Mouse (Mus musculus) liver, postnatal 0 days (tissue): ENCODE data around the gene Armh4. TPM values are rescaled to one million over a fixed set of nuclear protein-coding genes. Genes with fewer than 3 reads are reported as not detected.
"Not testable (repeated sequence)": the region's sequence is repeated elsewhere in the genome, so short reads cannot be mapped to it uniquely, and the experiment has no call there.

Experiments used
- ATAC-seq: fragments of 200-750 bp; cut with Nextera tagmentation; 2 replicates; pipeline ENCODE4 v1.8.0; 2017; ENCODE audit warnings: mild to moderate bottlenecking, moderate library complexity
- DNase-seq: peaks from one replicate; pipeline ENCODE4 v3.0.0-alpha.2; 2016
- H3K27ac ChIP-seq: fragments of 300-500 bp; sonication (generic); 2 replicates; pipeline ENCODE4 v1.5.1; 2014; ENCODE audit warnings: antibody characterized with exemption, moderate library complexity, mild to moderate bottlenecking, low read depth
- H3K27me3 ChIP-seq: fragments of 300-500 bp; sonication (generic); 2 replicates; pipeline ENCODE4 v1.6.1; 2014; ENCODE audit warnings: low read length, control low read depth, mixed read lengths; ENCODE audit not compliant: insufficient read depth
- H3K36me3 ChIP-seq: fragments of 300-500 bp; sonication (generic); replicated peaks from 2 replicates; pipeline ENCODE4 v1.6.1; 2014; ENCODE audit warnings: mild to moderate bottlenecking, control low read depth, low read length, moderate library complexity, mixed read lengths; ENCODE audit not compliant: insufficient read depth
- H3K4me1 ChIP-seq: fragments of 300-500 bp; sonication (generic); 2 replicates; pipeline ENCODE4 v1.6.1; 2014; ENCODE audit warnings: antibody characterized with exemption, mild to moderate bottlenecking, control low read depth; ENCODE audit not compliant: insufficient read depth
- H3K4me2 ChIP-seq: fragments of 300-500 bp; sonication (generic); 2 replicates; pipeline ENCODE4 v1.6.1; 2014; ENCODE audit warnings: low read depth, mild to moderate bottlenecking, low read length, moderate library complexity, mixed read lengths
- H3K4me3 ChIP-seq: fragments of 300-500 bp; sonication (generic); 2 replicates; pipeline ENCODE4 v1.5.1; 2014; ENCODE audit warnings: low read depth, low read length
- H3K9ac ChIP-seq: fragments of 300-500 bp; sonication (generic); replicated peaks from 2 replicates; pipeline ENCODE4 v1.6.1; 2014; ENCODE audit warnings: mild to moderate bottlenecking, moderate library complexity
- H3K9me3 ChIP-seq: fragments of 300-500 bp; sonication (generic); 2 replicates; pipeline ENCODE4 v1.6.1; 2016; ENCODE audit warnings: mild to moderate bottlenecking, control low read depth, low read length, mixed read lengths
- CTCF ChIP-seq: sonication (generic); IDR thresholded peaks from 2 replicates; pipeline ENCODE4 v1.5.1; 2016; ENCODE audit warnings: antibody characterized with exemption, low read depth
- EP300 ChIP-seq: IDR thresholded peaks from 2 replicates; pipeline ENCODE4 v1.6.1; 2016; ENCODE audit warnings: antibody characterized with exemption, low read depth, mild to moderate bottlenecking
- WGBS: fragments of 180-500 bp; shearing (Covaris S2); extraction: QIAGEN DNeasy Blood & Tissue Kit; methylation state at CpG from one replicate; pipeline ENCODE4 v1.1.7; 2014; ENCODE audit not compliant: insufficient replicate concordance; 5-methylcytosine and 5-hydroxymethylcytosine counted together
- polyA plus RNA-seq: library from polyadenylated mRNA; unstranded; fragments of >200 nt; fragmentation: Nextera tagmentation; extraction: Ambion mirVana; gene quantifications from 2 replicates; pipeline ENCODE4 v1.2.1, GENCODE M21; 2015

Gene Armh4
- polyA plus RNA-seq, 1 experiment from 2014 or later, result 0.18 TPM

DNA sequence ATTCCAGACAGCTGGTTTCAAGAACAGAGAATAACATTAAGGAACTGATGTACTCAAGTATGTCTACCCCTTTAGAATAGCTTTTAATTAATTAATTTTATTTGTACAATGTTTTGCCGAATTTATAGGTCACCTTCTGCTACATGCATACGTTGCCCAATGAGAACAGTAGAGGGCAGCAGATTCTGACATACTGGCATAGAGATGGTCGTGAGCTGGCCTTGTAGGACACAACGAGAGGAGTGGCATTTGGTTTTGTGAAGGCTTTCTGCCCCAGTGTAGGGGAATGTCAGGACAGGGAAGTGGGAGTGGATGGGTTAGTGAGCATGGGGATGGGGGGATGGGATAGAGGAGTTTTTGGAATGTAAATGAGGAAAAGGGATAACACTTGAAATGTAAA is 18.3 kb upstream of the Armh4 start:
- no peaks in the 10 kb centered on the region for H3K27me3 ChIP-seq
- no peak overlapping the region for H3K9ac ChIP-seq
- 14% methylated on average over 4 of the region's 4 CpGs for WGBS
- no peak overlapping the region for H3K4me2 ChIP-seq
- ATAC-seq (no peak), DNase-seq (no peak)
- no peaks in the 10 kb centered on the region for H3K9me3 ChIP-seq
- H3K4me1 ChIP-seq, result no peaks in the 10 kb centered on the region
- peak; percentile 37 for TF ChIP-seq CTCF
- no peak for TF ChIP-seq EP300
- H3K36me3 ChIP-seq, result no peaks in the 10 kb centered on the region
- H3K27ac ChIP-seq, result no peak overlapping the region
- H3K4me3 ChIP-seq, result no peak overlapping the region

DNA sequence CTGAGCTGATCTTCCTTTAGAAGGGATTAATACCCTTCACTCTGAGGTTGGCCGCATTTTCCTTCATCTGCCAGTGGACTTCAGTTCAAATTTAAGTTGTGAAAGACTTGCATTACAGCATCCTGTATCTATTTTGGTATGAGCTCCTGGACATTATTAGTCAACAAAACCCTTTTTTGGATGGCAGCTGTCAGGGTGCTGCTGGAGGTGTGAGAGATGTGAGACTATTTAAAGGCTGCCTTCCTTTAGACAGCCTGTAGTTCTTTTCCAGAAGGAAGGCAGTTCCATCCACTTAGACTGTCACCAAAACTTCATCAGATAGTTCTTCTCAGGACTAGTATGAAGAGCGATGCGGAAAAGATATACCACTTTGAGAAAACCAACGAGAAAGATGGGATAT is 10.8 kb upstream of the Armh4 start:
- ATAC-seq (no peak), DNase-seq (no peak)
- 73% methylated on average over 4 of the region's 4 CpGs for WGBS
- no peak overlapping the region for H3K4me3 ChIP-seq
- no peaks in the 10 kb centered on the region for H3K9me3 ChIP-seq
- no peak overlapping the region for H3K27ac ChIP-seq
- no peaks in the 10 kb centered on the region for H3K4me1 ChIP-seq
- no peak overlapping the region for H3K4me2 ChIP-seq
- no peaks in the 10 kb centered on the region for H3K27me3 ChIP-seq
- no peaks in the 10 kb centered on the region for H3K36me3 ChIP-seq
- H3K9ac ChIP-seq, result no peak overlapping the region
- TF ChIP-seq CTCF (no peak), EP300 (no peak)

DNA sequence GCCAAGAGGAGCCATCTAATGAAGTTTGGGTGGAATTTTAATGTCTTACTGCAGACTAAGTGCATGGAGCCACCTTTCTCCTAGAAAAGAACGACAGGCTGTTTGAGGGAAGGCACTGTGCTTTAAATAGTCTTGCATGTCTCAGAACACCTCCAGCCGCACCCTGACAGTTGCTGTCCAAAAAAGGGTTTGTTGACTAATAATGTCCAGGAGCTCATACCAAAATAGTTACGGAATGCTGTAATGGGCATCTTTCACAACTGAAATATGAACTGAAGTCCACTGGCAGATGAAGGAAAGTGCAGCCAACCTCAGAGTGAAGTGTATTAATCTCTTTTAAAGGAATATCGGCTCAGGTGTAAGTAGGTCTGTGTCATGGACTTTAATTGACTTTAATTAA is 7.4 kb upstream of the Armh4 start:
- ATAC-seq, result no peak
- Histone ChIP-seq H3K9me3 (no peaks in the 10 kb centered on the region), H3K4me2 (no peak overlapping the region), H3K27me3 (no peaks in the 10 kb centered on the region), H3K36me3 (no peaks in the 10 kb centered on the region), H3K4me1 (no peaks in the 10 kb centered on the region), H3K27ac (no peak overlapping the region), H3K9ac (no peak overlapping the region), H3K4me3 (no peak overlapping the region)
- DNase-seq, result no peak
- WGBS, result 73% methylated on average over 4 of the region's 4 CpGs
- no peak for TF ChIP-seq CTCF
- TF ChIP-seq EP300, result no peak

DNA sequence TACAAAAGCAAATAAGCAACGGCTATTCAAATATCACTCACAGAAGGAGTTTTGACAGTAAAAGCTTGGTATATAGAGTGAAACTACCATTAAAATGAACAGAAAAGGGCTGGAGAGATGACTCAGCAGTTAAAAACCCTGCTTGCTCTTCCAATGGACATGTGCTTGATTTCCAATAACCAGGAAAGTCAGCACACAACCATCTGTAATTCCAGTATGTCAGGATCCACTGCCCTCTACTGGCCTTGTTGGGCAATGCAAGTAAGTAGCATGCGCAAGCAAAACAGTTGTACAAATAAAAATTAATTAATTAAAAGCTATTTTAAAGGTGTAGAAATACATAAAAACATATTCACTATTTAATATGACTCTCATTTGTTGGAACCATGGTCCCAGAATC is 2.6 kb upstream of the Armh4 start:
- Histone ChIP-seq H3K27me3 (0 out of 2 replicates have a peak, but pooled peaks cover 3% of the 10 kb centered on the region), H3K4me2 (no peak overlapping the region), H3K4me3 (no peak overlapping the region), H3K36me3 (no peaks in the 10 kb centered on the region), H3K4me1 (peaks cover 6% of the 10 kb centered on the region; the same call in 1 of the 2 replicates), H3K9me3 (no peaks in the 10 kb centered on the region), H3K27ac (no peak overlapping the region), H3K9ac (no peak overlapping the region)
- no peak for ATAC-seq
- TF ChIP-seq EP300 (no peak), CTCF (peak; percentile 73)
- 57% methylated on average over 2 of the region's 2 CpGs for WGBS
- peak; percentile 35 for DNase-seq

DNA sequence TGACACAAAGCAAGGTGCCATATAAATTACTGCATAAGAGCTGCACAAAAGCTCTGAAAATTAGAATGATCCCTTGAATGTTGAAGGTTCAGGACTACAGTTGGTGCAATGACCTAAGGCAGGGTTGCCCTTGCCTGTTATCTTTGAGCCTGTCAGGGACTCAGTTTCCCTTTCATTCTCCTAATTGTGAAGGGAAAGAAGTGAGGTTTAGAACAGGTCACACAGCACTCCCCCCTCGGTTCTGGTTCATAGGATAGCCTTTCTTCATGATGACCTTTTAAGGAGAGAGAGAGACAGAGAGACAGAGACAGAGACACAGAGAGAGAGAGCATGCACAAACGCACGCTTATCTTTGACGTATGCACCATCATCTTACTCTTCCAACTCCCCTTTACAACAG is 683 bp upstream of the Armh4 start:
- H3K27me3 ChIP-seq, result 0 out of 2 replicates have a peak, but pooled peaks cover 3% of the 10 kb centered on the region
- no peak for TF ChIP-seq EP300
- TF ChIP-seq CTCF, result no peak
- ATAC-seq, result no peak
- H3K9ac ChIP-seq, result no peak overlapping the region
- H3K4me2 ChIP-seq, result no peak overlapping the region
- H3K9me3 ChIP-seq, result no peaks in the 10 kb centered on the region
- H3K27ac ChIP-seq, result no peak overlapping the region
- H3K4me1 ChIP-seq, result peaks cover 6% of the 10 kb centered on the region; the same call in 1 of the 2 replicates
- WGBS, result 71% methylated on average over 4 of the region's 4 CpGs
- DNase-seq, result no peak
- H3K4me3 ChIP-seq, result no peak overlapping the region
- H3K36me3 ChIP-seq, result no peaks in the 10 kb centered on the region

DNA sequence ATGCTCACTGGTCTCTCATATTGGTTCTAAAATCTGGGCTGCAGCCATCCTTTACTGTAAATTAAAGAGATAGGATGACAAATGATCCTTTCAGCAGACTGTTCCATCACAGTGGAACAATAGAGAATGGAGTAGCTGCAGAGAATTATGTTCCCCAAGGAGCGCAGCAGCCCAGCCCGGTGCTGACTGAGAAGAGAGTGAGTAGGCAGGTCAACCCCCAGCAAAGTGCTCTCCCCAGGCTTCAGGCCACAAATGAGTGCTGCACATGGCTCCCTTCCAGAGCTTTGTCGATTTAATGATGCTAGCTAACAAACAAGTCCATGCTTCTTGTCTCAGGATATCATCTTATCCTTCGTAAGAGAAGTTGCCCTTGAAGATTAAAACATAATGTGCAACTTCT is 2.8 kb downstream of the Armh4 start:
- 74% methylated on average over 4 of the region's 4 CpGs for WGBS
- H3K9me3 ChIP-seq, result no peaks in the 10 kb centered on the region

DNA sequence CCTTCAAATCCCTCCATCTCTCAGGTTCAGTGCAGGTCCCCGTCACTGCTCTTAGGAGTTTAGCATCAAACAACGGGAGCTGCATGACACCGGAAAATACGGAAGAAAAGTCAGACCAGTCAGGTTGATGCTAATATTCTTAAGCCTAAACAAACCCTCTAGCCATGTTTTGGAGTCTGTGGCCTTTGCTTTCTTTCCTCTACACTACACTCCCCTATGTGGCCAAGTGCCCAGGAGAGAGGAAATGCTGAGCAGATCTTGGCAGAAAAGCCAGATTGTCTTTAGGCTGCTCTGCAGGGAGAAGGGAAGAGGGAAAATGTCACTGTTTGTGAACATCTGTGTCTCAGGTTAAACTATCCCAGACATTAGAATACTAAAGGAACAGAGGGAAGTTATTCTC is 5.6 kb downstream of the Armh4 start:
- H3K9me3 ChIP-seq, H3K4me3 ChIP-seq, H3K9ac ChIP-seq, H3K27me3 ChIP-seq, H3K36me3 ChIP-seq, H3K4me1 ChIP-seq, ATAC-seq, H3K27ac ChIP-seq, H3K4me2 ChIP-seq, DNase-seq: not testable (repeated sequence)
- 71% methylated on average over 4 of the region's 4 CpGs for WGBS

More for the DNA sequence above, 2.8 kb downstream of the Armh4 start:
- H3K4me3 ChIP-seq, result no peak overlapping the region
- no peaks in the 10 kb centered on the region for H3K36me3 ChIP-seq
- H3K4me2 ChIP-seq, result no peak overlapping the region
- 0 out of 2 replicates have a peak, but pooled peaks cover 3% of the 10 kb centered on the region for H3K27me3 ChIP-seq
- H3K9ac ChIP-seq, result no peak overlapping the region
- ATAC-seq (no peak), DNase-seq (no peak)
- TF ChIP-seq CTCF (no peak), EP300 (no peak)
- peaks cover 6% of the 10 kb centered on the region; the same call in 1 of the 2 replicates for H3K4me1 ChIP-seq
- no peak overlapping the region for H3K27ac ChIP-seq
